Mouse (Mus musculus): Measurements from ENCODE around the gene Elavl3.

DNA sequence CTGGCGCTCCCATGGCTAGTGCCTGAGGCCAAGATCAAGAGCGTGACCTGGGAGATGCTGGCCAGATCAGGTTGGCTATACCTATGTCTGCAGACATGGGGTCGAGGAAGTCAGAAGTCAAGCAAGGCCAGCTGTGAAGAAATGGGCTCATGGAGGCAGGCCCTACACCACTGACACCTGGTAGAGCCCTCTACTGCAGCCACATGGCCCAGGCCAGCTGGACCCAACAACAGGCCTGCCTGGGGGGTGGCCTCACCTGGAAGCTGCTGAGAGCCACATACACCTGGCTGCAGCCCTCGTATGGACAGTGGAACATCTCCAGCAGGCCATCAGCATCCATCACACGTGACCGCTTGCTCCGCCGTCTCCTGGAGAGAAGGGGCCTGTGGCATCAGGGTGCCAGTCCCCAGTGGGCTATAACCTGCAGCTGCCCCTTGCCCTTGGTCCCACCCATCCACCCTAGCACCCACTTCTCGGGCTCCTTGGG is 5.3 kb upstream of the Elavl3 start:
- no peak for TF ChIP-seq POLR2AphosphoS5 (IDR thresholded peaks at IDR 0.05; ENCODE audit: insufficient replicate concordance, low read depth, low read length)
- TF ChIP-seq CTCF (IDR thresholded peaks at IDR 0.05; ENCODE audit: low read depth, low read length): no peak
- no peak for TF ChIP-seq GATA1 (IDR thresholded peaks at IDR 0.05; ENCODE audit: borderline replicate concordance, low read length)
- TF ChIP-seq TAL1 (conservative IDR thresholded peaks at IDR 0.05; ENCODE audit: low read depth, low read length): no peak

All from G1E (cell line).